Mouse (Mus musculus) midbrain, embryonic 16.5 days (tissue): ENCODE data around the gene Parp8. TPM values are rescaled to one million over a fixed set of nuclear protein-coding genes. Genes with fewer than 3 reads are reported as not detected.
"Not testable (repeated sequence)": the region's sequence is repeated elsewhere in the genome, so short reads cannot be mapped to it uniquely, and the experiment has no call there.

Experiments
- ATAC-seq: fragments of 200-750 bp; cut with Nextera tagmentation; 2 replicates; pipeline ENCODE4 v1.8.0; 2017; ENCODE audit warnings: moderate TSS enrichment
- H3K27ac ChIP-seq: fragments of 300-500 bp; sonication (generic); 2 replicates; pipeline ENCODE4 v1.5.1; 2014; ENCODE audit warnings: mild to moderate bottlenecking, low read length, mixed read lengths
- H3K27me3 ChIP-seq: fragments of 300-500 bp; sonication (generic); 2 replicates; pipeline ENCODE4 v1.6.1; 2014; ENCODE audit warnings: low read depth, low read length, mixed read lengths; ENCODE audit not compliant: control insufficient read depth, insufficient read depth
- H3K36me3 ChIP-seq: fragments of 300-500 bp; sonication (generic); 2 replicates; pipeline ENCODE4 v1.6.1; 2014; ENCODE audit warnings: mild to moderate bottlenecking, low read length, moderate library complexity, mixed read lengths; ENCODE audit not compliant: control insufficient read depth, insufficient read depth
- H3K4me1 ChIP-seq: fragments of 300-500 bp; sonication (generic); 2 replicates; pipeline ENCODE4 v1.6.1; 2014; ENCODE audit warnings: mild to moderate bottlenecking, low read length, mixed read lengths; ENCODE audit not compliant: control insufficient read depth, insufficient read depth
- H3K4me2 ChIP-seq: fragments of 300-500 bp; sonication (generic); 2 replicates; pipeline ENCODE4 v1.6.1; 2014; ENCODE audit warnings: mild to moderate bottlenecking, low read length, mixed read lengths
- H3K4me3 ChIP-seq: fragments of 300-500 bp; sonication (generic); 2 replicates; pipeline ENCODE4 v1.5.1; 2014; ENCODE audit warnings: low read depth, mild to moderate bottlenecking, low read length, moderate library complexity, mixed read lengths
- H3K9ac ChIP-seq: fragments of 300-500 bp; sonication (generic); 2 replicates; pipeline ENCODE4 v1.6.1; 2014; ENCODE audit warnings: low read depth, low read length, mixed read lengths
- H3K9me3 ChIP-seq: fragments of 300-500 bp; sonication (generic); replicated peaks from 2 replicates; pipeline ENCODE4 v1.6.1; 2014; ENCODE audit warnings: mild to moderate bottlenecking, low read length, mixed read lengths; ENCODE audit not compliant: control insufficient read depth, poor library complexity, severe bottlenecking
- WGBS: fragments of 180-500 bp; shearing (Covaris S2); extraction: QIAGEN DNeasy Blood & Tissue Kit; methylation state at CpG from one replicate; pipeline ENCODE4 v1.1.7; 2014; 5-methylcytosine and 5-hydroxymethylcytosine counted together
- polyA plus RNA-seq: library from polyadenylated mRNA; unstranded; fragments of >200 nt; fragmentation: Nextera tagmentation; extraction: Ambion mirVana; gene quantifications from 2 replicates; pipeline ENCODE4 v1.2.1, GENCODE M21; 2015

Gene Parp8
- polyA plus RNA-seq, 1 experiment from 2014 or later: 33.7 TPM

GRCm38 (mm10) chr13:116946566-116946965 lies 78.8 kb downstream of the Parp8 start:
- Histone ChIP-seq H3K4me2 (no peak overlapping the region), H3K4me3 (no peak overlapping the region), H3K9ac (no peak overlapping the region), H3K4me1 (no peaks in the 10 kb centered on the region), H3K36me3 (no peaks in the 10 kb centered on the region), H3K27ac (no peak overlapping the region), H3K27me3 (no peaks in the 10 kb centered on the region), H3K9me3 (no peaks in the 10 kb centered on the region)
- ATAC-seq: no peak
- WGBS: 75% methylated on average over 4 of the region's 4 CpGs

GRCm38 (mm10) chr13:116941280-116942015 lies 83.9 kb downstream of the Parp8 start:
- WGBS: 62% methylated on average over 13 of the region's 13 CpGs
- Histone ChIP-seq H3K4me1 (0 out of 2 replicates have a peak, but pooled peaks cover 4% of the 10 kb centered on the region), H3K9me3 (no peaks in the 10 kb centered on the region), H3K27ac (no peak overlapping the region), H3K27me3 (no peaks in the 10 kb centered on the region), H3K4me3 (no peak overlapping the region), H3K36me3 (no peaks in the 10 kb centered on the region), H3K9ac (no peak overlapping the region), H3K4me2 (no peak overlapping the region)
- peak; percentile 29; the same call in 1 of the 2 replicates for ATAC-seq

- Histone ChIP-seq H3K9me3 (no peaks in the 10 kb centered on the region), H3K9ac (no peak overlapping the region), H3K36me3 (no peaks in the 10 kb centered on the region), H3K4me1 (0 out of 2 replicates have a peak, but pooled peaks cover 4% of the 10 kb centered on the region), H3K4me2 (no peak overlapping the region), H3K27ac (no peak overlapping the region), H3K27me3 (no peaks in the 10 kb centered on the region), H3K4me3 (no peak overlapping the region)
- 48% methylated on average over 7 of the region's 7 CpGs for WGBS
- no peak for ATAC-seq
Observed at GRCm38 (mm10) chr13:116940761-116941160, 84.6 kb downstream of the Parp8 start.

- WGBS: 98% methylated on average over 3 of the region's 3 CpGs
- not testable (repeated sequence) for ATAC-seq, H3K4me2 ChIP-seq, H3K4me1 ChIP-seq, H3K4me3 ChIP-seq, H3K36me3 ChIP-seq, H3K9ac ChIP-seq, H3K9me3 ChIP-seq, H3K27me3 ChIP-seq, H3K27ac ChIP-seq
Observed at GRCm38 (mm10) chr13:116937019-116937418, 88.3 kb downstream of the Parp8 start.

- Histone ChIP-seq H3K36me3 (no peaks in the 10 kb centered on the region; the same call in 1 of the 2 replicates), H3K4me2 (no peak overlapping the region), H3K9me3 (no peaks in the 10 kb centered on the region), H3K9ac (no peak overlapping the region), H3K4me1 (no peaks in the 10 kb centered on the region), H3K27ac (no peak overlapping the region), H3K4me3 (no peak overlapping the region), H3K27me3 (no peaks in the 10 kb centered on the region)
- no peak for ATAC-seq
- 63% methylated on average over 6 of the region's 6 CpGs for WGBS
Observed at GRCm38 (mm10) chr13:116917387-116917930, 107.9 kb downstream of the Parp8 start.

GRCm38 (mm10) chr13:116908284-116908683 lies 117.1 kb downstream of the Parp8 start:
- Histone ChIP-seq H3K4me3 (no peak overlapping the region), H3K27ac (no peak overlapping the region), H3K9ac (no peak overlapping the region), H3K27me3 (no peaks in the 10 kb centered on the region), H3K4me2 (no peak overlapping the region), H3K4me1 (no peaks in the 10 kb centered on the region), H3K9me3 (no peaks in the 10 kb centered on the region), H3K36me3 (no peaks in the 10 kb centered on the region; the same call in 1 of the 2 replicates)
- no peak for ATAC-seq
- WGBS: 87% methylated on average over 3 of the region's 3 CpGs

- 61% methylated on average over 5 of the region's 5 CpGs for WGBS
Observed at GRCm38 (mm10) chr13:116903394-116903793, 121.9 kb downstream of the Parp8 start.

GRCm38 (mm10) chr13:116898395-116898794 lies 126.9 kb downstream of the Parp8 start:
- Histone ChIP-seq H3K4me2 (no peak overlapping the region), H3K4me1 (no peaks in the 10 kb centered on the region), H3K9ac (no peak overlapping the region), H3K9me3 (no peaks in the 10 kb centered on the region), H3K4me3 (no peak overlapping the region), H3K27me3 (no peaks in the 10 kb centered on the region), H3K27ac (no peak overlapping the region), H3K36me3 (peaks cover 18% of the 10 kb centered on the region)
- no peak for ATAC-seq
- WGBS: 89% methylated on average over 5 of the region's 5 CpGs

More at GRCm38 (mm10) chr13:116903394-116903793, 121.9 kb downstream of the Parp8 start:
- Histone ChIP-seq H3K27me3 (no peaks in the 10 kb centered on the region), H3K4me2 (no peak overlapping the region), H3K9ac (no peak overlapping the region), H3K27ac (no peak overlapping the region), H3K36me3 (peaks cover 11% of the 10 kb centered on the region), H3K9me3 (no peaks in the 10 kb centered on the region), H3K4me1 (no peaks in the 10 kb centered on the region), H3K4me3 (no peak overlapping the region)
- no peak for ATAC-seq

GRCm38 (mm10) chr13:116897711-116898110 lies 127.6 kb downstream of the Parp8 start:
- ATAC-seq: no peak
- H3K27me3 ChIP-seq: no peaks in the 10 kb centered on the region
- no peak overlapping the region for H3K4me2 ChIP-seq
- no peak overlapping the region for H3K27ac ChIP-seq
- no peak overlapping the region for H3K9ac ChIP-seq
- no peak overlapping the region for H3K4me3 ChIP-seq
- WGBS: 93% methylated on average over 1 of the region's 1 CpGs
- no peaks in the 10 kb centered on the region for H3K9me3 ChIP-seq
- no peaks in the 10 kb centered on the region for H3K4me1 ChIP-seq
- peaks cover 21% of the 10 kb centered on the region for H3K36me3 ChIP-seq
